Mouse (Mus musculus) ES-Bruce4 (cell line): ENCODE data around the gene Plxdc2. TPM values are rescaled to one million over a fixed set of nuclear protein-coding genes. Genes with fewer than 3 reads are reported as not detected.

Experiments
- H3K27ac ChIP-seq: 2 replicates; pipeline ENCODE4 v1.5.1; 2012; ENCODE audit warnings: low read length, inconsistent platforms; ENCODE audit not compliant: insufficient read depth
- H3K27me3 ChIP-seq: 2 replicates; pipeline ENCODE4 v1.6.1; 2012; ENCODE audit warnings: mild to moderate bottlenecking, low read length, inconsistent platforms; ENCODE audit not compliant: control insufficient read depth, poor library complexity, insufficient read depth, severe bottlenecking
- H3K36me3 ChIP-seq: 2 replicates; pipeline ENCODE4 v1.6.1; 2012; ENCODE audit warnings: inconsistent platforms, mild to moderate bottlenecking, low read length, moderate library complexity; ENCODE audit not compliant: control insufficient read depth, poor library complexity, insufficient read depth, severe bottlenecking
- H3K4me1 ChIP-seq: one replicate; pipeline ENCODE4 v1.8.1; 2011; ENCODE audit warnings: low read length; ENCODE audit not compliant: control insufficient read depth, insufficient read depth
- H3K4me3 ChIP-seq: 2 replicates; pipeline ENCODE4 v1.5.1; 2011; ENCODE audit warnings: low read depth, mild to moderate bottlenecking, low read length
- H3K9ac ChIP-seq: 2 replicates; pipeline ENCODE4 v1.6.1; 2012; ENCODE audit warnings: low read depth, mild to moderate bottlenecking, inconsistent platforms; ENCODE audit not compliant: poor library complexity, severe bottlenecking
- H3K9me3 ChIP-seq: replicated peaks from 2 replicates; pipeline ENCODE4 v1.6.1; 2012; ENCODE audit warnings: mild to moderate bottlenecking, low read length, inconsistent platforms; ENCODE audit not compliant: control insufficient read depth, poor library complexity, insufficient read depth, severe bottlenecking
- CTCF ChIP-seq: IDR thresholded peaks from one replicate; pipeline ENCODE4 v1.8.1; 2011; ENCODE audit warnings: low read depth, low read length
- EP300 ChIP-seq: IDR thresholded peaks from 2 replicates; pipeline ENCODE4 v1.6.1; 2011; ENCODE audit warnings: low read depth, low read length; ENCODE audit not compliant: insufficient read depth
- POLR2A ChIP-seq: IDR thresholded peaks from one replicate; pipeline ENCODE4 v1.8.1; 2011; ENCODE audit warnings: low read length; ENCODE audit not compliant: insufficient read depth
- polyA plus RNA-seq: library from polyadenylated mRNA; stranded (reverse); fragments of >200 nt; gene quantifications from 2 replicates; pipeline ENCODE4 v1.2.4, GENCODE M21; 2011; ENCODE audit warnings: low read depth; ENCODE audit not compliant: missing spikeins, insufficient read depth, insufficient read length

Gene Plxdc2
- polyA plus RNA-seq, 1 experiment, result 20.0 TPM

GRCm38 (mm10) chr2:16709885-16710284, 353.8 kb downstream of the Plxdc2 start:
- H3K9me3 ChIP-seq, result no peaks in the 10 kb centered on the region
- no peak overlapping the region for H3K27ac ChIP-seq
- H3K27me3 ChIP-seq, result no peaks in the 10 kb centered on the region
- no peak overlapping the region for H3K9ac ChIP-seq
- H3K4me1 ChIP-seq, result no peaks in the 10 kb centered on the region
- no peak overlapping the region for H3K4me3 ChIP-seq
- TF ChIP-seq POLR2A (no peak), CTCF (no peak), EP300 (no peak)
- H3K36me3 ChIP-seq, result no peaks in the 10 kb centered on the region

DNA sequence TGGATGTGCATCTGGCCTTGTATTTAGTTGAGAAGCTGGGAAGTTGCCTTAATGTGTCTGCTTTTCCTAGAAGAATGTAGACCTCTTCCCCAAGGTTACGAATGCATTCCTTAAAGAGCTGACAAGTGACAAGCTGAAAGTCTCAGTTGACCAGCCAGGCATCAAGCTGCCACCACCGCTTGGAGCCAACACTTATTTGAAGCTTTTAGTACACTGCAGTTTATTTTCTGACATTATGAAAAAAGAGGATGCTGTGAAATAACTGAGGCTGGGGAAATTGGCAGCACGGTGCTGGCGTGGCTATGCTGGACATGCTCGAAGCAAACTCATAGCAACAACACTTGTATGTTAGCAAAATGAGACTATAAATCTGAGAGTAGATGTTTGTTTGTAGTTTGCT, 374.9 kb downstream of the Plxdc2 start:
- no peak overlapping the region for H3K9ac ChIP-seq
- no peaks in the 10 kb centered on the region for H3K9me3 ChIP-seq
- H3K4me1 ChIP-seq, result no peaks in the 10 kb centered on the region
- no peak overlapping the region for H3K4me3 ChIP-seq
- no peak overlapping the region for H3K27ac ChIP-seq
- no peaks in the 10 kb centered on the region for H3K36me3 ChIP-seq
- H3K27me3 ChIP-seq, result no peaks in the 10 kb centered on the region
- TF ChIP-seq CTCF, result no peak
- no peak for TF ChIP-seq EP300
- TF ChIP-seq POLR2A, result no peak

- H3K27me3 ChIP-seq, result no peaks in the 10 kb centered on the region
- H3K9ac ChIP-seq, result no peak overlapping the region
- no peak for TF ChIP-seq EP300
- no peak for TF ChIP-seq POLR2A
- no peak for TF ChIP-seq CTCF
- H3K27ac ChIP-seq, result no peak overlapping the region
- no peak overlapping the region for H3K4me3 ChIP-seq
- H3K36me3 ChIP-seq, result no peaks in the 10 kb centered on the region
- H3K9me3 ChIP-seq, result no peaks in the 10 kb centered on the region
- H3K4me1 ChIP-seq, result no peaks in the 10 kb centered on the region
Measured at GRCm38 (mm10) chr2:16734381-16734780, 378.3 kb downstream of the Plxdc2 start.

GRCm38 (mm10) chr2:16738241-16738640, 382.1 kb downstream of the Plxdc2 start:
- TF ChIP-seq CTCF (no peak), EP300 (no peak), POLR2A (no peak)
- Histone ChIP-seq H3K9ac (no peak overlapping the region), H3K27me3 (no peaks in the 10 kb centered on the region), H3K36me3 (no peaks in the 10 kb centered on the region), H3K27ac (no peak overlapping the region), H3K4me3 (no peak overlapping the region), H3K4me1 (no peaks in the 10 kb centered on the region), H3K9me3 (no peaks in the 10 kb centered on the region)

- H3K27ac ChIP-seq, result no peak overlapping the region
- TF ChIP-seq EP300, result no peak
- TF ChIP-seq CTCF, result no peak
- H3K4me1 ChIP-seq, result no peaks in the 10 kb centered on the region
- H3K9me3 ChIP-seq, result no peaks in the 10 kb centered on the region
- H3K4me3 ChIP-seq, result no peak overlapping the region
- no peaks in the 10 kb centered on the region for H3K27me3 ChIP-seq
- H3K9ac ChIP-seq, result no peak overlapping the region
- no peaks in the 10 kb centered on the region for H3K36me3 ChIP-seq
Measured at GRCm38 (mm10) chr2:16741813-16742212, 385.7 kb downstream of the Plxdc2 start.

DNA sequence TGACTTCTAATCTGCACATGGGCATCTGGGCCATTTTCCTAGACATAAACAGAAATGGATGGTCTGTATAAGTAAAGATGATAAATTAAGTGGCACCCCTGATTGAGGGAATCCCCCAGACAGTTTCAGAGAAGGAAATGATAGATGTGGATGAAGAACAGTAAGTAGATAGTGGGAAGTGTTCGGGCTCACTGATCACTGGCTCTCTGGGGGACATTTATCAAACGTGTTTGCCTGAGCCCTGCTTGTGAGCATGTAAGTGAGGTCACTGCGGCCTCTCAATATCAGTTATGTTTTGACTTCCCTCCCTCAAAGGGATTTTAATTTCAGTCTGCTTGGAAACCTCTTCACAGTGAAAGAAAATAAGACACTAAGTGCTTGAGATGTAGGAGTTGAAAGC, 387.5 kb downstream of the Plxdc2 start:
- Histone ChIP-seq H3K27me3 (no peaks in the 10 kb centered on the region), H3K9ac (no peak overlapping the region), H3K4me1 (no peaks in the 10 kb centered on the region), H3K4me3 (no peak overlapping the region), H3K27ac (no peak overlapping the region), H3K36me3 (no peaks in the 10 kb centered on the region), H3K9me3 (no peaks in the 10 kb centered on the region)
- no peak for TF ChIP-seq POLR2A
- no peak for TF ChIP-seq EP300
- TF ChIP-seq CTCF, result no peak
